Mouse (Mus musculus) neural tube, embryonic 13.5 days (tissue): Measurements from ENCODE around the gene Atp10a. TPM values are rescaled to one million over a fixed set of nuclear protein-coding genes. Genes with fewer than 3 reads are reported as not detected.

Source experiments
- ATAC-seq: fragments of 200-750 bp; cut with Nextera tagmentation; 2 replicates; pipeline ENCODE4 v1.8.0; 2017; ENCODE audit warnings: low read depth, mild to moderate bottlenecking, moderate TSS enrichment, moderate library complexity
- H3K27ac ChIP-seq: fragments of 300-500 bp; sonication (generic); replicated peaks from 2 replicates; pipeline ENCODE4 v1.5.1; 2015; ENCODE audit warnings: moderate library complexity, mild to moderate bottlenecking, inconsistent platforms
- H3K27me3 ChIP-seq: fragments of 300-500 bp; sonication (generic); 2 replicates; pipeline ENCODE4 v1.6.1; 2015; ENCODE audit warnings: mild to moderate bottlenecking, inconsistent platforms
- H3K36me3 ChIP-seq: fragments of 300-500 bp; sonication (generic); 2 replicates; pipeline ENCODE4 v1.6.1; 2015; ENCODE audit warnings: mild to moderate bottlenecking, inconsistent platforms
- H3K4me1 ChIP-seq: fragments of 300-500 bp; sonication (generic); replicated peaks from 2 replicates; pipeline ENCODE4 v1.6.1; 2015; ENCODE audit warnings: inconsistent platforms
- H3K4me2 ChIP-seq: fragments of 300-500 bp; sonication (generic); 2 replicates; pipeline ENCODE4 v1.6.1; 2015; ENCODE audit warnings: inconsistent platforms, mild to moderate bottlenecking, moderate library complexity
- H3K4me3 ChIP-seq: fragments of 300-500 bp; sonication (generic); 2 replicates; pipeline ENCODE4 v1.5.1; 2015; ENCODE audit warnings: mild to moderate bottlenecking, inconsistent platforms
- H3K9ac ChIP-seq: fragments of 300-500 bp; sonication (generic); 2 replicates; pipeline ENCODE4 v1.6.1; 2015; ENCODE audit warnings: moderate library complexity, mild to moderate bottlenecking, inconsistent platforms
- H3K9me3 ChIP-seq: fragments of 300-500 bp; sonication (generic); 2 replicates; pipeline ENCODE4 v1.6.1; 2016; ENCODE audit warnings: inconsistent platforms
- WGBS: fragments of 180-500 bp; shearing (Covaris S2); methylation state at CpG from one replicate; pipeline ENCODE4 v1.1.7; 2015; 5-methylcytosine and 5-hydroxymethylcytosine counted together
- polyA plus RNA-seq: library from polyadenylated mRNA; unstranded; fragments of >200 nt; fragmentation: Nextera tagmentation; extraction: Ambion mirVana; gene quantifications from 2 replicates; pipeline ENCODE4 v1.2.1, GENCODE M21; 2015

Gene Atp10a
- polyA plus RNA-seq, 1 experiment from 2014 or later = 0.84 TPM

DNA sequence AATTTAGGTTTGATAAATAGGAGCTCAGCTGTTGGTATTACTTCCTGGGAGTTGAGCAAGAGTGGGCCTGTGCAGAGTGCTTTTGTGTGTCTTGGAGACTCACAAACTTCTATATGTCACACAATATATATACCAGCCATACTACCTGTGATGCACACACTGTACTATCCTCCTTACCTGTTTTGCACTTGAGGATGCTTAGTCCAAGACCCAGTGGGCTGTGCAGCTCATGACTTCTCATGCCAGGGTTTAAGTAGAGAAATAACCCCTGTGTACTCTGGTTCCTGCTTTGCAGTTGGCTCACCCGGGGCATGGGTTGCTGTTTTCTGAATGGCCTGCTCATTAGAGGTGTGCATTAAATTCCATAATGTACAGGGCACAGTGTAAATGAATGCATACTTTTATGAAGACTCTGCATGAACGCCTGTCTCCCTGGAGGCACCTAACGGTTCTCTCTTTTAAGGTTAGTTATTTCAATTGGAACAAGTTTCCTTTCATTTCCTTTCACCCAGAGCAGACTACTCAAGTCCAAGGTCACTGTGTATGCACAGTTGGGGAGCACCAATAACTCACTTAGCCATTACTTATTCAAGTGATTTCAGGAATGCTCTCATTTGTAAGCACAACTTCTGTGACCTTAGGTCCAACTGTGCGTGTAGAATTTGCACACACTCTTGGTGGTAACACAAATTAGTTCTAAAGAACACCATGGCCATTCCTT, 63.4 kb downstream of the Atp10a start:
- H3K4me3 ChIP-seq = no peak overlapping the region
- no peak overlapping the region for H3K9ac ChIP-seq
- no peak overlapping the region for H3K4me2 ChIP-seq
- no peaks in the 10 kb centered on the region for H3K9me3 ChIP-seq
- no peak overlapping the region for H3K27ac ChIP-seq
- no peaks in the 10 kb centered on the region for H3K36me3 ChIP-seq
- no peaks in the 10 kb centered on the region for H3K27me3 ChIP-seq
- 43% methylated on average over 4 of the region's 4 CpGs for WGBS
- no peaks in the 10 kb centered on the region for H3K4me1 ChIP-seq
- no peak for ATAC-seq

- no peak overlapping the region for H3K4me2 ChIP-seq
- no peaks in the 10 kb centered on the region for H3K36me3 ChIP-seq
- no peak overlapping the region for H3K9ac ChIP-seq
- 0 out of 2 replicates have a peak, but pooled peaks cover 3% of the 10 kb centered on the region for H3K27me3 ChIP-seq
- no peak overlapping the region for H3K4me3 ChIP-seq
- H3K4me1 ChIP-seq = no peaks in the 10 kb centered on the region
- ATAC-seq = no peak
- 87% methylated on average over 1 of the region's 1 CpGs for WGBS
- no peak overlapping the region for H3K27ac ChIP-seq
- no peaks in the 10 kb centered on the region for H3K9me3 ChIP-seq
Measured at GRCm38 (mm10) chr7:58722250-58722649, 66.3 kb downstream of the Atp10a start.

- no peak overlapping the region for H3K27ac ChIP-seq
- no peak overlapping the region for H3K4me2 ChIP-seq
- no peaks in the 10 kb centered on the region for H3K4me1 ChIP-seq
- no peaks in the 10 kb centered on the region for H3K27me3 ChIP-seq
- no peak overlapping the region for H3K9ac ChIP-seq
- H3K9me3 ChIP-seq = no peaks in the 10 kb centered on the region
- WGBS = 72% methylated on average over 8 of the region's 8 CpGs
- no peak for ATAC-seq
- H3K4me3 ChIP-seq = no peak overlapping the region
- H3K36me3 ChIP-seq = no peaks in the 10 kb centered on the region
Measured at GRCm38 (mm10) chr7:58730201-58730600, 74.2 kb downstream of the Atp10a start.

GRCm38 (mm10) chr7:58730831-58731230, 74.9 kb downstream of the Atp10a start:
- 90% methylated on average over 1 of the region's 1 CpGs for WGBS
- Histone ChIP-seq H3K4me2 (no peak overlapping the region), H3K9me3 (no peaks in the 10 kb centered on the region), H3K27me3 (no peaks in the 10 kb centered on the region), H3K4me1 (no peaks in the 10 kb centered on the region), H3K36me3 (no peaks in the 10 kb centered on the region), H3K4me3 (no peak overlapping the region), H3K9ac (no peak overlapping the region), H3K27ac (no peak overlapping the region)
- ATAC-seq = no peak

- Histone ChIP-seq H3K4me2 (no peak overlapping the region), H3K9ac (no peak overlapping the region), H3K9me3 (no peaks in the 10 kb centered on the region), H3K36me3 (no peaks in the 10 kb centered on the region), H3K27me3 (no peaks in the 10 kb centered on the region), H3K27ac (no peak overlapping the region), H3K4me1 (no peaks in the 10 kb centered on the region), H3K4me3 (no peak overlapping the region)
- WGBS = 57% methylated on average over 6 of the region's 6 CpGs
- no peak for ATAC-seq
Measured at GRCm38 (mm10) chr7:58732406-58732805, 76.4 kb downstream of the Atp10a start.

DNA sequence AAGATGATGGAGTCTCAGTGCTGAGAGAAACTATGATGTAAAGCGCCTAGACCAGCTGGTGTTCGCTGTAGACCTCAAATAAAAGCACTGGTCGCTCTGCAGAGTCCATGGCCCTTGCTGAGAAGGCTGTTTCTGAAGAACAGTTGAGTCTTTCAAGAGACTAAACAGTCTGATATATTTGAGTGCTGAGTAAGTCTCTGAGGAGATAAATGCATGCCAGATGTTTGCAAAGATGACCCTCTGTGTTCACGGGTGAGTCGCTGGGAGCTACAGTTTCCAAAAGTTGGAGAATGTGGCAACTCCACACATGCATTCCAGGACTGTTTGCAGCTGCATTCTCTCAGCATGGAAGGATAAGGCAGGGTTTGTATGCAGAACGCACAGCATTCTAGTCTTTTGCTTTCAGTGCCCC, 77.5 kb downstream of the Atp10a start:
- Histone ChIP-seq H3K4me2 (no peak overlapping the region), H3K9ac (no peak overlapping the region), H3K27me3 (no peaks in the 10 kb centered on the region), H3K4me1 (no peaks in the 10 kb centered on the region), H3K27ac (no peak overlapping the region), H3K4me3 (no peak overlapping the region), H3K36me3 (no peaks in the 10 kb centered on the region), H3K9me3 (no peaks in the 10 kb centered on the region)
- ATAC-seq = no peak
- 72% methylated on average over 6 of the region's 6 CpGs for WGBS

DNA sequence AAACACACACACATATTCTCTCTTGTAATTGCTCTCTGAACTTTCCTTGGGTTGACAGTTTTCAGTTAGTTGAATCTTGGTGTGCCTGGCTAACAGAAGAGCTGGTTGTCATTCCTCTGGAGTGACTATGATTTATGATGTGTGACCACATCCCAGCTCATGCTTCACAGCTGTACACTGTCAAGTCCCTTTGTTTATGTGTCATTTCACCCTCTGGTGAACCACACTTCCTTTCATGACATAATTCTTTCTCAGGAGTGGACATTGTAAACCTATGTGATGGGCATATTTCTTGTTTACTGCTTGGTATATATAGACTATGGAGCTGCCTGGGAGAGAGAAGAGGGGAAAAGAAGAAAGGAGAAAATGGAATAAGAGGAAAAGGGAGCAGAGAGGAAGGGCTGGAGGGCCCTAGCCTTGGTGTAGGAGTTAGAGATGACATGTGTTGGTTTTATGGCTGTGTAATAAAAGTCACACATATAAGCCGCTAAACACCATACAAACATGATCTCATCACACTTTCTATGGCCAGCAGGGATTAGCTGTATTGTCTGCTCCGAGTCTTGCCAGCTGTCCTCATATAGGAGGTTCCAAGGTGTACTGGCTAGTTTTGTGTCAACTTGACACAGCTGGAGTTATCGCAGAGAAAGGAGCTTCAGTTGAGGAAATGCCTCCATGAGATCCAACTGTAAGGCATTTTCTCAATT, 81.0 kb downstream of the Atp10a start:
- no peaks in the 10 kb centered on the region for H3K27me3 ChIP-seq
- peak; percentile 67 for ATAC-seq
- H3K9ac ChIP-seq = no peak overlapping the region
- 87% methylated on average over 3 of the region's 3 CpGs for WGBS
- H3K27ac ChIP-seq = no peak overlapping the region
- no peak overlapping the region for H3K4me2 ChIP-seq
- H3K4me1 ChIP-seq = no peaks in the 10 kb centered on the region
- H3K9me3 ChIP-seq = no peaks in the 10 kb centered on the region
- no peaks in the 10 kb centered on the region for H3K36me3 ChIP-seq
- no peak overlapping the region for H3K4me3 ChIP-seq

GRCm38 (mm10) chr7:58740196-58740595, 84.2 kb downstream of the Atp10a start:
- Histone ChIP-seq H3K27ac (no peak overlapping the region), H3K9ac (no peak overlapping the region), H3K4me2 (no peak overlapping the region), H3K4me1 (no peaks in the 10 kb centered on the region), H3K36me3 (no peaks in the 10 kb centered on the region), H3K4me3 (no peak overlapping the region), H3K9me3 (no peaks in the 10 kb centered on the region), H3K27me3 (no peaks in the 10 kb centered on the region)
- ATAC-seq = no peak
- WGBS = 93% methylated on average over 13 of the region's 13 CpGs

DNA sequence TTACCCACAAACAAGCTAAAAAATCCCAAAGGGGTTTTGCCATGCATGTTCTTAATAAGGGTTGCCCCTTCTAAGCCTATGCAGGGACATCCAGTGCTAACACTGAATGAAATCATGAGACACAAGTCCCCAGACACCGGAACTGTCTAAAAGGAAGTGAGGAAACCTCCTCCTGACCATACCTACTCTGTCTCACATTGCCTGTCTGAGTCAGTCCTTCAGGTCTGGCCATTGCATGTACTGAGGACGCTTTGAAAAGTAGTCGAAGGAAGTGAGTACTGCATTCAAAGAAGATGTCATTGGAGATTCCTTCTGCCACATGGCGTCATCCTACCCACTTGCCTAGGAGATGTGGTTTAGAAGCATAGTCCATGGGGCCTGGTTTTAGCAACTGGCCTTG, 84.9 kb downstream of the Atp10a start:
- WGBS = 97% methylated on average over 4 of the region's 4 CpGs
- Histone ChIP-seq H3K27ac (no peak overlapping the region), H3K36me3 (no peaks in the 10 kb centered on the region), H3K9ac (no peak overlapping the region), H3K27me3 (no peaks in the 10 kb centered on the region), H3K4me2 (no peak overlapping the region), H3K4me1 (no peaks in the 10 kb centered on the region), H3K9me3 (no peaks in the 10 kb centered on the region), H3K4me3 (no peak overlapping the region)
- no peak for ATAC-seq

DNA sequence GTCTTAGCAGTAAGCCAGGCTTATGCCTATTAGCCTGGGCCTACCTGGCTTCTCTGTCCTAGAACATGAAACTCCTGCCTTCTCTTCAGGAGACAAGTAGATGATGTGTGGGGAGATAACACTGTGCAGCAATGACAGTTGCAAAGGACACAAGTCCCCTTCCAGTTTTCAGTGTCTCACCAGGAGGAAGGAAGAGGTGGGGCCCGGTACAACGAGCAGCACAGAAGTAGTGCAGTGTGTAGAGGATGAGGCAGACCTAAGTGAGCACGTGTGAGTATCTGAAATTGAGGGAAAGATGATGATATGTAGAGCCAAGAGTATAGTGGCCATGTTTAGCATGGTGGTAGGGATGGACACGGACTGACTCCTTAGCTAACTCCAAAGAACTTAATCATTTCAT, 86.0 kb downstream of the Atp10a start:
- ATAC-seq = no peak
- WGBS = 82% methylated on average over 4 of the region's 4 CpGs

DNA sequence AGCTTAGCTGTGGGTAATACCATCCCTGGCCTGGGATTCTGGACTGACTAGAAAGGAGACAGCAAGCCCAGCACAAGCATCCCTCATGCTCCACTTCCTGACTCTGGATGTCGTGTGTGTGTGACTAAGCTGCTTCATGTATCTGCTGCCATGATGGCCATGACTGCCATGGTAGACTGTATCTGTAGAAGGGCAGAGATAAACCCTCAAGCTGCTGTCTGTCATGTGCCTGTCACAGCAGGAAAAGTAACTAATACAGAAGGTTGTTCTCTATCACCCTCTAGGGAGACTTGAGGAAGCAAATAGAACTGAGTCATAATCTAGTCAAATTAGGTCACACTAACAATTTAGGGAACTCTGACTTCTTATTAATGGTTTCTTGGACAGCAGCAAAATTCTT, 86.7 kb downstream of the Atp10a start:
- no peaks in the 10 kb centered on the region for H3K27me3 ChIP-seq
- ATAC-seq = no peak
- no peak overlapping the region for H3K27ac ChIP-seq
- H3K9ac ChIP-seq = no peak overlapping the region
- no peaks in the 10 kb centered on the region for H3K4me1 ChIP-seq
- no peak overlapping the region for H3K4me3 ChIP-seq
- H3K36me3 ChIP-seq = no peaks in the 10 kb centered on the region
- WGBS = 79% methylated on average over 1 of the region's 1 CpGs
- no peaks in the 10 kb centered on the region for H3K9me3 ChIP-seq
- H3K4me2 ChIP-seq = no peak overlapping the region

More for the DNA sequence above, 86.0 kb downstream of the Atp10a start:
- H3K9ac ChIP-seq = no peak overlapping the region
- H3K9me3 ChIP-seq = no peaks in the 10 kb centered on the region
- H3K27me3 ChIP-seq = no peaks in the 10 kb centered on the region
- H3K4me2 ChIP-seq = no peak overlapping the region
- H3K4me3 ChIP-seq = no peak overlapping the region
- H3K27ac ChIP-seq = no peak overlapping the region
- H3K4me1 ChIP-seq = no peaks in the 10 kb centered on the region
- no peaks in the 10 kb centered on the region for H3K36me3 ChIP-seq

DNA sequence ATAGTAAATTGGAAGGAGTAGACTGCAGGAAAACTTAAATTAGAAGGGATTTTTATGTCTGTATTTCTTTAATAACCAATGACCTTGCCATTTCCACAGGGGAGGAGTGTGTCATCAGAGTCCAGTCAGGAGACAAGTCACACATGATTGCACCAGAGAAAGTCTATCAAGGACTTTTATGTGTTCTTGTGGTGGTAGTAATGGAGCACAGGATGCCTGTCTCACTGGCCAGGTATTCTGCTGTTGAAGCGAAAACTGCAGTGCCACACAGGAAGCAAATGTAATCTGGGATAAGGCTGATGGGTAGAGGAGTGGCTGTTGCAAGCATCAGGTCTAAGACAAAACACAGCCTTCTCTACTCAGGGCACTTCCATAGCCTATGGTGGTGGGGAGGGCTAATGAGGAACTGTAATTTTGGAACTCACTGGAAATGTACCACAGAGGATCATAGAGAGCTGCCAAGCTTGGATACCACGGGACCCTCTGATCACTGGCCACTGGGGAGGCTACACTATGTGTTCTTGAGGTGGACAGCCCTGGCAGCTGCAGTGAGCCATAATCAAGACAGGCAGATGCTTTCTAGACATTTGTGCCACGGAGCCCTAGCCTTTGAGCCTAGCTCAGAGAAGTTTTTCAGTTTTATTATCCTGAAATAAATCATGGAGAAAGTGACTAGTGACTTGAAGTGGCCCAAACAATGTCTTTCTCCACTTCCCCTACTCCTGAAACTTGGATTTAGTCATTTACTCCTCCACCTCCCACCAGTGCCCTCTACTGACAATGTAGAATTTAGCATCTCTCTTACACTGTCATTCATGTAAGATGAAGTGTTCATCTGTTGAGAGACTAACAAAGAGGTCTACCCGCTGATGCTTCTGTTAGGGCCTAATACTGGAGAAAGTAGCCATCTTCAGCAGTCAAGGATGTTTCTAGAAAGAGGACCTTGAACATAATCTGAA, 87.7 kb downstream of the Atp10a start:
- 68% methylated on average over 4 of the region's 4 CpGs for WGBS
- H3K9ac ChIP-seq = no peak overlapping the region
- H3K36me3 ChIP-seq = no peaks in the 10 kb centered on the region
- no peaks in the 10 kb centered on the region for H3K27me3 ChIP-seq
- H3K4me3 ChIP-seq = no peak overlapping the region
- no peak overlapping the region for H3K27ac ChIP-seq
- no peak overlapping the region for H3K4me2 ChIP-seq
- no peak for ATAC-seq
- H3K4me1 ChIP-seq = no peaks in the 10 kb centered on the region
- H3K9me3 ChIP-seq = no peaks in the 10 kb centered on the region
